Mouse (Mus musculus) heart, adult 2 months (tissue): ENCODE results near the gene Actg1.

Source experiments
- CTCF ChIP-seq: fragments of 200-600 bp; IDR thresholded peaks from 2 replicates; pipeline ENCODE4 v1.8.1; 2022; ENCODE audit warnings: antibody characterized with exemption, mild to moderate bottlenecking, moderate library complexity
- POLR2A ChIP-seq: fragments of 200-500 bp; IDR thresholded peaks from 2 replicates; pipeline ENCODE4 v1.6.1; 2011; ENCODE audit warnings: mild to moderate bottlenecking, low read depth, low read length, control low read depth; ENCODE audit not compliant: insufficient read depth

DNA sequence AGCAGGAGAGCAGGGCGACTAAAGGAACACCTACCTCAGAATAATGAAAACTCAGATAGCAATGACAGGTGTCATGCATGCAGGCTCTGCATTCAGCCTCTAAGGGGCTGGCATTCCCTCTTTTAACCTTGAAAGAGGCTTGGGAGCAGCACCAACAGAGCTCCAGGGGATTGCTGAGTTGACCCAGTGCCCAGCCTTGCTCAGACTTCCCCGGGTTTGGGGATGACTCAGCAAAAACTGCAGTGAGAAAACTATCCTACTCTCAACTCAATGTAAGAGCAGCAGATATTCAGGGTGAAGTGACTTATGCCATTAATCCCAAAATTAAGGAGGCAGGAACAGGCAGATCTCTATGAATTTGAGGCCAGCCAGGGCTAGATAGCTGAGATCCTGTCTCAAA lies 38.8 kb upstream of the Actg1 start:
- TF ChIP-seq CTCF (no peak), POLR2A (no peak)
